Mouse (Mus musculus) hindbrain, embryonic 16.5 days (tissue): ENCODE results near the gene Wiz. TPM values are rescaled to one million over a fixed set of nuclear protein-coding genes. Genes with fewer than 3 reads are reported as not detected.
A peak's percentile ranks its signal among the peaks of the same experiment; 100 is the strongest.

Source experiments
- ATAC-seq: fragments of 200-750 bp; cut with Nextera tagmentation; 2 replicates; pipeline ENCODE4 v1.8.0; 2017; ENCODE audit warnings: moderate TSS enrichment, moderate library complexity
- H3K27ac ChIP-seq: fragments of 300-500 bp; sonication (generic); 2 replicates; pipeline ENCODE4 v1.5.1; 2014; ENCODE audit warnings: low read depth, mild to moderate bottlenecking, control low read depth, low read length, moderate library complexity
- H3K27me3 ChIP-seq: fragments of 300-500 bp; sonication (generic); replicated peaks from 2 replicates; pipeline ENCODE4 v1.6.1; 2014; ENCODE audit warnings: low read length; ENCODE audit not compliant: control insufficient read depth, insufficient read depth
- H3K36me3 ChIP-seq: fragments of 300-500 bp; sonication (generic); 2 replicates; pipeline ENCODE4 v1.6.1; 2014; ENCODE audit warnings: mild to moderate bottlenecking, low read length, moderate library complexity, mixed read lengths; ENCODE audit not compliant: control insufficient read depth, insufficient read depth
- H3K4me1 ChIP-seq: fragments of 300-500 bp; sonication (generic); 2 replicates; pipeline ENCODE4 v1.6.1; 2014; ENCODE audit warnings: low read depth, low read length; ENCODE audit not compliant: control insufficient read depth, insufficient read depth
- H3K4me2 ChIP-seq: fragments of 300-500 bp; sonication (generic); 2 replicates; pipeline ENCODE4 v1.6.1; 2014; ENCODE audit warnings: mild to moderate bottlenecking, low read length, control low read depth, moderate library complexity
- H3K4me3 ChIP-seq: fragments of 300-500 bp; sonication (generic); 2 replicates; pipeline ENCODE4 v1.5.1; 2014; ENCODE audit warnings: mild to moderate bottlenecking, low read length, control low read depth, moderate library complexity
- H3K9ac ChIP-seq: fragments of 300-500 bp; sonication (generic); 2 replicates; pipeline ENCODE4 v1.6.1; 2014; ENCODE audit warnings: low read depth, mild to moderate bottlenecking, control low read depth, low read length, moderate library complexity
- H3K9me3 ChIP-seq: fragments of 300-500 bp; sonication (generic); 2 replicates; pipeline ENCODE4 v1.6.1; 2014; ENCODE audit warnings: mild to moderate bottlenecking, low read length, moderate library complexity; ENCODE audit not compliant: control insufficient read depth
- WGBS: fragments of 180-500 bp; shearing (Covaris S2); extraction: QIAGEN DNeasy Blood & Tissue Kit; methylation state at CpG from one replicate; pipeline ENCODE4 v1.1.7; 2014; 5-methylcytosine and 5-hydroxymethylcytosine counted together
- polyA plus RNA-seq: library from polyadenylated mRNA; unstranded; fragments of >200 nt; fragmentation: Nextera tagmentation; extraction: Ambion mirVana; gene quantifications from 2 replicates; pipeline ENCODE4 v1.2.1, GENCODE M21; 2015

Wiz gene
- polyA plus RNA-seq, 1 experiment from 2014 or later = 28.5 TPM

DNA sequence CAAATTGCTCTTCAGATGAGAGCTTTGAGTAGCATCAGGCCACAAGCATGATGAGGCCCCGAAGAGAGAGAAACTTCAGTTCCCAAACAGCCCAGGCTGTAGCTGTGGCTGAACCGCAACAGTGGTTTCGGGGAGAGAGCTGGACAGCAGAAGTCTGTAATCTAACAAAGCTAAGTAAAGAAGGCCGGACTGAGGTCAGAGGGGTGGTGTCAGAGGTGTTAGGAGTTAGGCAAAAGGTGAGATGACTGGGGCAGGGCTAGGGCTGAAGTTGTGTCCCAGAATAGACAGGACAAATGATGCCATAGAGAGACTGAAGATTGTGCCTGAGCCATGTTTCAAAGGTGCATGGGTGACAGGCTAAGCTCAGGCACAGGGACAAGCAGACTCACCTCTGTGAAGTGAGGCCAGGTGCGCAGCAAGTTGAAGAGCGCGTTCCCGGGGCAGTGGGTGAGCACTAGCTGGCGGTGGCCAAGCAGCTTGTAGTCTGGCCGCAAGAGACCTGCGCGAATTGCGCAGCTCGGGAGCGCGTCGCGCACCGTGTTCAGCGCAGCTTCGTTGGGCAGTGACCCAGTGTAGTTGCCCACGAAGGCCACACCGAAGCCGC, 26.3 kb upstream of the Wiz start:
- H3K27ac ChIP-seq = no peak overlapping the region
- no peak overlapping the region for H3K4me3 ChIP-seq
- H3K4me2 ChIP-seq = no peak overlapping the region
- H3K27me3 ChIP-seq = no peaks in the 10 kb centered on the region; the same call in 1 of the 2 replicates
- no peak overlapping the region for H3K9ac ChIP-seq
- H3K9me3 ChIP-seq = no peaks in the 10 kb centered on the region
- no peaks in the 10 kb centered on the region for H3K36me3 ChIP-seq
- WGBS = 54% methylated on average over 24 of the region's 24 CpGs
- ATAC-seq = no peak
- H3K4me1 ChIP-seq = no peaks in the 10 kb centered on the region

- Histone ChIP-seq H3K4me3 (no peak overlapping the region), H3K36me3 (no peaks in the 10 kb centered on the region), H3K4me2 (no peak overlapping the region), H3K4me1 (no peaks in the 10 kb centered on the region), H3K27ac (no peak overlapping the region), H3K9me3 (no peaks in the 10 kb centered on the region), H3K27me3 (no peaks in the 10 kb centered on the region; the same call in 1 of the 2 replicates), H3K9ac (no peak overlapping the region)
- WGBS = 92% methylated on average over 6 of the region's 6 CpGs
- ATAC-seq = no peak
Measured at GRCm38 (mm10) chr17:32411898-32412297, 22.7 kb upstream of the Wiz start.

DNA sequence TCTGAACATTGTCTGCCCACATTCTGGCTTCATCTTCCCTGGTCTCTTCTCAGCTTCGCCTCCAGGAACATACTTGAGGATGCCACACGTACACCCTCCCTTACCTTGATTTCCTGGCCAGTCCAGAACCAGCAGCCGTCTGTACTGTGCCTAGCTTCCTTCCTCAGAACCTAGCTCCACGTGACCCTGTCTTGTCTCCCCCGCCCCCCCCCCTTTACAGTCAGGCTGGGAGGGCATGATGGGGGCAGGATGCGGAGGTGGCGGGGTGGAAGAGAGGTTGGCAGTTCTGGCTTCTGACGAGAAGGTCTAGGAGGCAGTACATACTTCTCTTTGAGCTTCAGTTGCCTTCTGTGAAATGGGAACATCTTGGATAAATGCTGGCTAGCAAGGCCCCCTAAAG, 14.2 kb upstream of the Wiz start, which contains the start of gene Rasal3:
Rasal3 (minus strand) TSS at position 167 of the 400 bp plus-strand sequence.
- H3K27ac ChIP-seq = no peak within 1 kb of the TSS
- H3K4me2 ChIP-seq = no peak within 1 kb of the TSS
- 77% methylated on average over 8 of the region's 8 CpGs for WGBS
- H3K27me3 ChIP-seq = peaks cover 6% of the 10 kb centered on the region; the same call in 1 of the 2 replicates
- H3K36me3 ChIP-seq = no peaks in the 10 kb centered on the region
- H3K4me1 ChIP-seq = no peaks in the 10 kb centered on the region
- no peak within 1 kb of the TSS for H3K4me3 ChIP-seq
- H3K9ac ChIP-seq = no peak within 1 kb of the TSS
- no peaks in the 10 kb centered on the region for H3K9me3 ChIP-seq
- ATAC-seq = no peak

- Histone ChIP-seq H3K4me1 (no peaks in the 10 kb centered on the region), H3K9me3 (no peaks in the 10 kb centered on the region), H3K9ac (no peak overlapping the region), H3K4me2 (no peak overlapping the region), H3K4me3 (no peak overlapping the region), H3K36me3 (no peaks in the 10 kb centered on the region), H3K27me3 (peaks cover 12% of the 10 kb centered on the region), H3K27ac (no peak overlapping the region)
- WGBS = 67% methylated on average over 11 of the region's 11 CpGs
- ATAC-seq = no peak
Measured at GRCm38 (mm10) chr17:32402779-32403157, 13.5 kb upstream of the Wiz start.

GRCm38 (mm10) chr17:32402011-32402778, 13.0 kb upstream of the Wiz start:
- peaks cover 18% of the 10 kb centered on the region for H3K27me3 ChIP-seq
- H3K27ac ChIP-seq = no peak overlapping the region
- no peaks in the 10 kb centered on the region for H3K9me3 ChIP-seq
- H3K4me2 ChIP-seq = no peak overlapping the region
- no peak overlapping the region for H3K9ac ChIP-seq
- no peaks in the 10 kb centered on the region for H3K36me3 ChIP-seq
- no peaks in the 10 kb centered on the region for H3K4me1 ChIP-seq
- 81% methylated on average over 9 of the region's 9 CpGs for WGBS
- no peak overlapping the region for H3K4me3 ChIP-seq
- no peak for ATAC-seq

DNA sequence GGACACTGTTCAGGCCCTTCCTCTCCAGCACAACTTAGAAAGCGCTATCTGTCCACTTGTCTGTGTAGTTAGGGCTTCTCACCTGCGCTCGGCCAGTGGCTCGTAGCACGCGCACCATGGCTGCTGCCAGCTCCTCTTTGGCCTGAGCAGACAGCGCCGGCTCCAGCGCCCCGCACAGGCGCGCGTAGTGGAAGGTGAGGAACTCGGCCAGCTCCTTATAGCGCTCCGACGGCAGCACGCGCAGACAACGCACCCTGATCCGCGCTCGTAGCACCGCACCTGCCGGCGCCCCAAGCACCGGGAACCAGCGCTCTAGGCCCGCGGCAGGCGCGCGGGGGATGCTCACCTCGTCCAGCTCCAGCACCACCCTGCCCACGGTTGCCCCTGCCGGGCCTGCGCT, 7.0 kb upstream of the Wiz start:
- peaks cover 68% of the 10 kb centered on the region for H3K27me3 ChIP-seq
- 0 out of 2 replicates have a peak, but pooled peaks have one; percentile 37 for ATAC-seq
- H3K9ac ChIP-seq = no peak overlapping the region

DNA sequence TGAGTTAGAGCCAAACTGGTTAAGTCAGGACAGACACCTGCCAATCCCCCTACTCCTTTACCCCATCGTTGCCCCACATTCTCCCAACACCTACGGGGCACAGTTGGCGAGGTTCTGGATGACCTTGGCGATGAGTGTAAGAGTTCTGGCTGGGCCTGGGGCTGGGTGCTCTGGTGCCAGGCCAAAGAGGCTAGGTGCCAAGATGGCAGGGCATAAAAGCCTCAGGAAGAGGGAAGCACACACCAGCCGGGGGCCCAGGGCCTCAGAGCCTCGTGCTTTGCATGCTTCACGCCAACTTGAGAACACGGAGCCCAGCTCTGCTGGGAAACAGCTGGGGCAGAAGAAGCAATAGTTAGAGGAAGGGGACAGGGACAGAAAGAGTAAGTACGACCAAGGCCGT, 4.7 kb upstream of the Wiz start:
- Histone ChIP-seq H3K27ac (no peak overlapping the region), H3K9me3 (no peaks in the 10 kb centered on the region), H3K27me3 (peaks cover 65% of the 10 kb centered on the region), H3K4me3 (no peak overlapping the region), H3K36me3 (no peaks in the 10 kb centered on the region), H3K4me2 (no peak overlapping the region), H3K9ac (no peak overlapping the region), H3K4me1 (peaks cover 5% of the 10 kb centered on the region; the same call in 1 of the 2 replicates)
- ATAC-seq = no peak
- WGBS = 79% methylated on average over 10 of the region's 10 CpGs

More for the DNA sequence above, 7.0 kb upstream of the Wiz start:
- Histone ChIP-seq H3K4me2 (peak overlapping the region; percentile 48), H3K27ac (no peak overlapping the region), H3K36me3 (no peaks in the 10 kb centered on the region), H3K9me3 (no peaks in the 10 kb centered on the region), H3K4me1 (peaks cover 5% of the 10 kb centered on the region; the same call in 1 of the 2 replicates), H3K4me3 (peak overlapping the region; percentile 32)
- WGBS = 3% methylated on average over 34 of the region's 37 CpGs

GRCm38 (mm10) chr17:32388370-32389100, 704 bp downstream of the Wiz start:
- peak; percentile 55 for ATAC-seq
- Histone ChIP-seq H3K27me3 (peaks cover 18% of the 10 kb centered on the region), H3K4me1 (peaks cover 11% of the 10 kb centered on the region), H3K4me3 (peak overlapping the region; percentile 74), H3K36me3 (peaks cover 13% of the 10 kb centered on the region), H3K4me2 (peak overlapping the region; percentile 81), H3K27ac (peak overlapping the region; percentile 81), H3K9me3 (no peaks in the 10 kb centered on the region), H3K9ac (peak overlapping the region; percentile 93)
- 2% methylated on average over 24 of the region's 39 CpGs for WGBS

- Histone ChIP-seq H3K27ac (peak overlapping the region; percentile 81; the same call in 1 of the 2 replicates), H3K27me3 (peaks cover 13% of the 10 kb centered on the region), H3K9ac (peak overlapping the region; percentile 93), H3K4me2 (peak overlapping the region; percentile 81), H3K4me1 (peaks cover 11% of the 10 kb centered on the region), H3K9me3 (no peaks in the 10 kb centered on the region), H3K36me3 (peaks cover 17% of the 10 kb centered on the region), H3K4me3 (peak overlapping the region; percentile 74)
- 41% methylated on average over 7 of the region's 7 CpGs for WGBS
- ATAC-seq = no peak
Measured at GRCm38 (mm10) chr17:32387986-32388369, 1.3 kb downstream of the Wiz start.
